Mouse (Mus musculus): Measurements from ENCODE around the gene Esr2. TPM values are rescaled to one million over a fixed set of nuclear protein-coding genes. Genes with fewer than 3 reads are reported as not detected.
"Not testable (repeated sequence)": the region's sequence is repeated elsewhere in the genome, so short reads cannot be mapped to it uniquely, and the experiment has no call there.

Gene Esr2
- polyA plus RNA-seq (2015; fragmentation: Nextera tagmentation; extraction: Ambion mirVana) = 0.32 and 0.42 TPM in 2 replicates

DNA sequence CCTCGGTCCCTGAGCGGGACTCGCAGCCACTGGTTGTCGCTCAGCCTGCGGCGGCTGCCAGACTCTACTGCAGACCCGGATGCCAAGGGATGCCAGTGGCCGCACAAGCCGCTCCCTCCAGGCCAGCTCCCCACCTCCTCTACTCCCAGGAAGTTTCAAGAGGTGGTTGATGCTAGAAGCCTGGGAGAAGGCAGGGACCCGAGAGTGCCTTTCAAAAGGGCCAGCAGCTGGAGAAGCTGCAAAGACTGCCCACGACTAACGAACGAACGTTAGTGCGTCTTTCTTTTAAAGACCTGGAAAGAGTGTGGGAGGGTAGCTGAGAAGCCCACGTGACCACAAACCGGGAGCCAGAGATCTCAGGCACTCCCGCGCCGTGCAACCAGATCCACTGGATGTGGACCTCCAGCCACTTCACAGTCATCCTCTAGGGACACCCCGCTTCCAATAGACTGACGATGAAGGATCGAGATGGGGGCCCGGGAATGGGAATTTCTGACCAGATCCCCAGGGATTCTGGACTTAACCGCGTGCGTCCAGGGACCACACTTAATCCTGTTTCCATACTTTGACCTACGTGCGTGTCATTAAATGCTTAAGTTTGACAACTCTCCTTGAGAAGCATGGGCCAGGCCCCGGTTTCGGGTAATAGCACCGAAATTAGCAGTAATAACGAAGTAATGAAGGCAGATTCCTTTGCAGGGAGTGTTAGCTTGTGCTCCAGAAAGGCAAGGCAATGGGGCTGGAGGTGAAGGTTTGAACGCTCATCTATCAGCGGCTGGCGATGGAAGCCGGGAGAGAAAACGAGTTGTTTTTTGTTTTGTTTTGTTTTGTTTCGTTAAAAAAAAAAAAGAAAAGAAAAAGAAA lies at the start of gene Esr2:
Gene Esr2, minus strand, starts transcription at position 260 of the 864 bp plus-strand sequence.
- Histone ChIP-seq H3K9me3 (no peaks in the 10 kb centered on the region), H3K27me3 (replicated peaks) (peaks cover 20% of the 10 kb centered on the region), H3K4me2 (peak within 1 kb of the TSS; percentile 99), H3K36me3 (no peaks in the 10 kb centered on the region), H3K27ac (replicated peaks) (no peak within 1 kb of the TSS), H3K4me1 (peaks cover 3% of the 10 kb centered on the region; the same call in 1 of the 2 replicates), H3K4me3 (peak within 1 kb of the TSS; percentile 58), H3K9ac (peak within 1 kb of the TSS; percentile 72)
- ATAC-seq (ENCODE audit: extremely low read depth, insufficient number of reproducible peaks, low FRiP score, low TSS enrichment) = no peak
- under 1% methylated on average over 39 of the region's 39 CpGs for WGBS

DNA sequence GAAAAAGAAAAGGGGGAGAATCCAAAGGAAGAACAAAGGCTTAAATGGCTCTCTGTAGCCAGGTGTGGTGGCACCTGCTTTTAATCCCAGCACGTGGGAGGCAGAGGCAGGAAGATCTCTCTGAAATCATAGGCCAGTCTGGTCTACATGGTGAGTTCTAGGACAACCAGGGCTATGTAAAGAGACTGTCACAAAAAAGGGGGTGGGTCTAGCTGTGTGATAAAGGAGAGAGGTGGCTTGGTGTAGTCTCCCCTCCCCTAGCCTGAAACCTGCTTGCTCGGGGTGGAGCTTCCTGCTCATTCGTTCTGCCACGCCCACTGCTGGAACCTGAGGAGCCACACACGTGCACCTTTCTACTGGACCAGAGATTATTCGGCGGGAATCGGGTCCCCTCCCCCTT lies 45.0 kb upstream of the Esr2 start:
- 34% methylated on average over 1 of the region's 8 CpGs for WGBS
- not testable (repeated sequence) for H3K9ac ChIP-seq; ATAC-seq (ENCODE audit: extremely low read depth, insufficient number of reproducible peaks, low FRiP score, low TSS enrichment); H3K27ac ChIP-seq (replicated peaks); H3K9me3 ChIP-seq; H3K4me2 ChIP-seq; H3K27me3 ChIP-seq (replicated peaks); H3K4me1 ChIP-seq; H3K4me3 ChIP-seq; H3K36me3 ChIP-seq

DNA sequence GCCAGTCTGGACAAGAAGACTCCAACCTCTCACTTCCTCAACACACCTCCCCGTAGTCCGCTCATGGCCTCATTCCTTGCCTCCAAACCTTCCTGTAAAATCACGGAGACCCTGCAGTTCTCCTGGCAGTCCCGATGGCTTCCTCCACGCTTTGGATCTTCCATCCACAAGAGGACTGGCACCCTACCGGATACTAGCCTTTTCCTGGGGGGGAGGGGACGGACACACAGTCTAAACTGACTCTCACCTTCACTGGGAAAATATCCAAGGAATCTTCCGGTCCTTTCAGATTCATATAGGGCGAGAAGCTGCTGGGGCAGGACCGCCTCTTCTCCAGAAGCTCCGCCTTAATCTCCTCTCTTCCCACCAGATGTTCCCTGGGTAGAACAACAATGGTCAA lies 39.7 kb upstream of the Esr2 start:
- Histone ChIP-seq H3K27me3 (replicated peaks) (no peaks in the 10 kb centered on the region), H3K4me1 (peaks cover 24% of the 10 kb centered on the region), H3K9me3 (no peaks in the 10 kb centered on the region), H3K36me3 (no peaks in the 10 kb centered on the region), H3K27ac (replicated peaks) (no peak overlapping the region), H3K9ac (no peak overlapping the region), H3K4me2 (peak overlapping the region; percentile 29; the same call in 1 of the 2 replicates), H3K4me3 (no peak overlapping the region)
- ATAC-seq (ENCODE audit: extremely low read depth, insufficient number of reproducible peaks, low FRiP score, low TSS enrichment) = no peak
- WGBS = 47% methylated on average over 11 of the region's 11 CpGs

DNA sequence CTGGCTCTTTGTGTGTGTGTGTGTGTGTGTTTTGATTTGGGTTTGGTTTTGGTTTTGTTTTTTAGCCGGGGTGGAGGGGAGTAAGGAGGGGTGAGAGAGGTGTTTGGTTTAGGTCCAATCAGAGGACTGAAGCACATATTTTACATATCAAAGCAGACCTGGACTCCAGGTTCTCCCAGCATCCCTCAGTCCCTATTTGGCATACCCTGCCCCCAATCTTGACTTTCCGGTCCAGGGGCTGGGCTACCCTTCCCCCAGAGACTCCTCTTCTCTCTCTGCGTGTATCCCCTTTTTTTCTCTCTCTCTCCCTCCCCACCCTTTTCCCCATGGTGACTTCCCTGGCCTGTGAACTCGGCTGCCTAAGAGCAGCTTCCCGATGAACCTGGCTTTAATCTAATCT lies 38.1 kb upstream of the Esr2 start:
- WGBS = 10% methylated on average over 5 of the region's 5 CpGs
- Histone ChIP-seq H3K27me3 (replicated peaks) (no peaks in the 10 kb centered on the region), H3K36me3 (no peaks in the 10 kb centered on the region), H3K27ac (replicated peaks) (no peak overlapping the region), H3K9ac (no peak overlapping the region), H3K4me3 (no peak overlapping the region), H3K4me1 (peaks cover 24% of the 10 kb centered on the region), H3K4me2 (peak overlapping the region; percentile 19; the same call in 1 of the 2 replicates), H3K9me3 (no peaks in the 10 kb centered on the region)
- no peak for ATAC-seq (ENCODE audit: extremely low read depth, insufficient number of reproducible peaks, low FRiP score, low TSS enrichment)

DNA sequence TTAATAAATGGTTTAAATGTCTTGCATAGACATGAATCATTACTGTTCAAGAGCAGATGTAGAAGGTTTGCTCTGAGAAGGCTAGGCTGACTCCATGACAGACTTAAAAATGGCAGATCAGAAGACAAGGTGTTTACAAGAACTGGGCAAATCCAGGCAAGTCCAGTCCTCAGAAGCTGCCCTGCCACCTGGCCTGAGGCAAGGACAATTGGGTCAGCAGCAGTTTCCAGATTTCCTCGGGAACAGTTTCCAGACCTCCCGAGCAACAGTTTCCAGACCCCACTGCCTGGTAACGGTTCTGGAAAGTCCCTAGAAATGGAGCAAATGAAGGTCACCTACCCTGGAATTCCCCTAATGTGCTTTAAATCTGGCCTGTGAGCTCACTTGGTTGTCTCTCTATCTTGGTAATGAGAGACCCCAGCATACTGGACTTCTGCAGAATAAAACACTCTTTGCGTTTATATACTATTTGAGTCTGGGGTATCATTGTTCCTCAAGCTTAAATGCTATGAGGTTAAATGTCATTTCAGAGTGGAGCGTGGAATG lies 32.4 kb upstream of the Esr2 start:
- no peak for ATAC-seq (ENCODE audit: extremely low read depth, insufficient number of reproducible peaks, low FRiP score, low TSS enrichment)
- Histone ChIP-seq H3K9me3 (no peaks in the 10 kb centered on the region), H3K27ac (replicated peaks) (no peak overlapping the region), H3K27me3 (replicated peaks) (no peaks in the 10 kb centered on the region), H3K36me3 (no peaks in the 10 kb centered on the region), H3K4me2 (no peak overlapping the region), H3K4me1 (peaks cover 2% of the 10 kb centered on the region; the same call in 1 of the 2 replicates), H3K4me3 (no peak overlapping the region), H3K9ac (no peak overlapping the region)
- 83% methylated on average over 5 of the region's 5 CpGs for WGBS

DNA sequence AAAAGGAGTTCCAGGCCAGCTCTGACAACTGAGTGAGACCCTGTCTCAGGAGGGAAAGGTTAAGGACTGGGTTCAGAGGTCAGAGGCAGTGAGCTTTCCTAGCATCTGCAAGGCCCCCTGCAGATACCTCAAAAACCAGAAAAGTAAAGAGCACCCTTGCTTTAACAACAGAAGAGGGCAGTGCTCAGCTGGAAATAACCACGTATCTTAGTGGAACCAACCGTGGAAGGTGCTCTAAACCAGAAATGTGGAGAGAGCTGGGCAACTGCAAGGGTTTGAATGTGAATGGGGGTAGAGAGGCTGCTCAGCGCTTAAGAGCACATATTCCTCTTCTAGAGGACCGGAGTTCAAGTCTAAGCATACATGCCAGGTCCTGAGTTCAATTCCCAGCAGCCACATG lies 23.3 kb upstream of the Esr2 start:
- Histone ChIP-seq H3K9ac (no peak overlapping the region), H3K4me1 (peaks cover 11% of the 10 kb centered on the region), H3K9me3 (no peaks in the 10 kb centered on the region), H3K27ac (replicated peaks) (no peak overlapping the region), H3K27me3 (replicated peaks) (peaks cover 10% of the 10 kb centered on the region; the same call in 1 of the 2 replicates), H3K4me3 (no peak overlapping the region), H3K4me2 (no peak overlapping the region), H3K36me3 (no peaks in the 10 kb centered on the region)
- 65% methylated on average over 4 of the region's 4 CpGs for WGBS
- ATAC-seq (ENCODE audit: extremely low read depth, insufficient number of reproducible peaks, low FRiP score, low TSS enrichment) = no peak

DNA sequence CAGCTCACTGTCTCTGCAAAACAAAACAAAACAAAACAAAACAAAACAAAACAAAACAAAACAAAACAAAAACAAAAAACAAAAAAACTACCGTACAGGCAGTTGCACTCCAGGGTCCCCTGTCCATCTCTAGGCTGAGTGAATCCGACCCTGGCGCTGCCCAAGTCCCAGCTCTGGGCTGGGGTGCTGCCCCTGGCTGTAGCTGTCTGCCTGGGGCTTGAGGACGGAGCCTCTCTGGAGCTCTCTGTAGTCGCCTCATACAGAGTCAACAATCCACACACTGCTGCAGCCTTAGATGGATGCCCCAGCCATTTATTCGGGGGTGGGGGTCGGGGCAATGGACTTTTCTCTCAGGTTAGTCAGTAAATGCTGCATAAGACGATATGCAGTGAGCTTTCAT lies 20.0 kb upstream of the Esr2 start:
- no peak for ATAC-seq (ENCODE audit: extremely low read depth, insufficient number of reproducible peaks, low FRiP score, low TSS enrichment)
- Histone ChIP-seq H3K9me3 (no peaks in the 10 kb centered on the region), H3K4me1 (peaks cover 11% of the 10 kb centered on the region), H3K36me3 (no peaks in the 10 kb centered on the region), H3K27ac (replicated peaks) (no peak overlapping the region), H3K9ac (peak overlapping the region; percentile 70), H3K27me3 (replicated peaks) (peaks cover 14% of the 10 kb centered on the region; the same call in 1 of the 2 replicates), H3K4me2 (peak overlapping the region; percentile 83), H3K4me3 (peak overlapping the region; percentile 48)
- 38% methylated on average over 8 of the region's 8 CpGs for WGBS

DNA sequence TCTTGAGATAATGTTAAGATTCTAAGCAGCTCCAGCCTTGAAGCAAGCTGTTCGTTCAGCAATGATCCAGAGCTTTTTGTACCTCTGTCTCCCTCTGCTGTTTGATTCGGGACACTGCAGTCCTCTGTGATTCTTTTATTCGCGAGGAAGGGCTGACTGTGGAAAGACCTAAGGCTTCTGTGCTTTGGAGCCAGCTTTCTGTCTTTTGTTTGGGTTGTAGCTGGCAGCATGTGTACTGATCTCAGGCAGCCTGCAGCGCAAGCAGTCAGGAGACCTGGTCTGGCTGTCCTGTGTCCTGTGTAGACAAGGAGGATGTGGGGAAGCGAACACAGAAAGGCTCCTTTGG lies 19.6 kb upstream of the Esr2 start:
- H3K36me3 ChIP-seq = no peaks in the 10 kb centered on the region
- H3K4me2 ChIP-seq = peak overlapping the region; percentile 83
- 11% methylated on average over 6 of the region's 6 CpGs for WGBS
- peak overlapping the region; percentile 70 for H3K9ac ChIP-seq
- no peak overlapping the region for H3K27ac ChIP-seq (replicated peaks)
- peaks cover 14% of the 10 kb centered on the region; the same call in 1 of the 2 replicates for H3K27me3 ChIP-seq (replicated peaks)
- H3K4me3 ChIP-seq = peak overlapping the region; percentile 48
- no peak for ATAC-seq (ENCODE audit: extremely low read depth, insufficient number of reproducible peaks, low FRiP score, low TSS enrichment)
- peaks cover 11% of the 10 kb centered on the region for H3K4me1 ChIP-seq
- no peaks in the 10 kb centered on the region for H3K9me3 ChIP-seq

DNA sequence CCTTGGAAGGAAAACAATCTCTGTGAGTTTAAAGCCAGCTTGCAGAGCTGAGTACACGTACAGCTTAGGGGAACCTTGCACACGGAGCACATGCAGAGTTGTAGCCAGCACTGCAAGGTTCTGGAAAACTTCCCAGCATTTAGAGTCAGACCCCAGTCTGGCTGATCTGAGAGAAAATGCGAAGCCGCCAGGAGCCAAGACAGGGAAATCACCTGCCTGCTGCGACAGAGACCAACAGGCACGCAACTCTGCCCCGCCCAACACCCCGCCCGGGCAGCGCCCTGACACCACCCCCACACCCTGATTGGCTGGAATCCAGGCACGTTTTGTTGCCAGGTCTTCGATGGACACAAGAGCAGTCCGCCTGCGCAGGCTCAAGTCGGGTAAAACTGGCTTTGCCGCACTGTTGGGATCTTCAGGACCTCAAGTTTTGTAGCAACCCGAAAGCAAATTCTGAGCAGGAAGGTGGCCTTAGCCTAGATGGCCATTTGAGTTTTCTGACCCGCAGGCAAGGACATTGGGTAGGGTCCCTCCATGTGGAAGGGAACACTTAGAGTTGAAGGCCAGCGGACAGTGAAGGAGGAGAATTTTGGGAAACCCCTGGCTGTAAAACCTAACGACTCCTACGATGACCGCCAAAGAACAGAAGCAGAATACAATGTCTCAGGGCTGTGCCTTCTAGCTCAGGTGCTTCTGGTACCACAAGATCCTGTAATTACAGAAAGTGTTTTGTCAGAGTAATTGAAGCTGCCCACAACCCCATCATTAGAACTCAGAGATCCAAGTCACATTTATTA lies 19.1 kb upstream of the Esr2 start:
- peak overlapping the region; percentile 48 for H3K4me3 ChIP-seq
- H3K4me1 ChIP-seq = peaks cover 11% of the 10 kb centered on the region
- no peaks in the 10 kb centered on the region for H3K36me3 ChIP-seq
- ATAC-seq (ENCODE audit: extremely low read depth, insufficient number of reproducible peaks, low FRiP score, low TSS enrichment) = peak; percentile 73; the same call in 1 of the 2 replicates
- H3K9me3 ChIP-seq = no peaks in the 10 kb centered on the region
- H3K9ac ChIP-seq = peak overlapping the region; percentile 70
- WGBS = 1% methylated on average over 22 of the region's 22 CpGs
- peak overlapping the region; percentile 56 for H3K27ac ChIP-seq (replicated peaks)
- peak overlapping the region; percentile 83 for H3K4me2 ChIP-seq
- peaks cover 14% of the 10 kb centered on the region; the same call in 1 of the 2 replicates for H3K27me3 ChIP-seq (replicated peaks)

DNA sequence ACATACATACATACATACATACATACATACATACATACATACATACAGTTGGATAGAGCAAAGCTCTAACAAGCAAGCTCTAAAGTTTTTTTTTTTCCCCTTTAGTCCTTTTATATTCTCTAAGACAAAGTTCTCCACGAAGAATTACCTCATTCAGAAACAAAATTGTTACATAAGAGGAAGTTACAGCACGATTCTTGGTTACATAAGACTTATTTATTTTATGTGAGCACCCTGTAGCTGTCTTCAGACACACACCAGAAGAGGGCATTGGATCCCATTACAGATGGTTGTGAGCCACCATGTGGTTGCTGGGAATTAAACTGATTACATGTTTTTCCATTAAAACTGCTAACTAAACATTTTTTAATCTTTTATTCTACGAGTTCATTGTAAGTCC lies 17.5 kb upstream of the Esr2 start:
- H3K4me3 ChIP-seq = no peak overlapping the region
- peaks cover 14% of the 10 kb centered on the region; the same call in 1 of the 2 replicates for H3K27me3 ChIP-seq (replicated peaks)
- ATAC-seq (ENCODE audit: extremely low read depth, insufficient number of reproducible peaks, low FRiP score, low TSS enrichment) = no peak
- H3K9ac ChIP-seq = no peak overlapping the region
- H3K27ac ChIP-seq (replicated peaks) = no peak overlapping the region
- H3K4me1 ChIP-seq = peaks cover 11% of the 10 kb centered on the region
- H3K4me2 ChIP-seq = no peak overlapping the region
- no peaks in the 10 kb centered on the region for H3K9me3 ChIP-seq
- no peaks in the 10 kb centered on the region for H3K36me3 ChIP-seq
- WGBS = 62% methylated on average over 3 of the region's 3 CpGs

DNA sequence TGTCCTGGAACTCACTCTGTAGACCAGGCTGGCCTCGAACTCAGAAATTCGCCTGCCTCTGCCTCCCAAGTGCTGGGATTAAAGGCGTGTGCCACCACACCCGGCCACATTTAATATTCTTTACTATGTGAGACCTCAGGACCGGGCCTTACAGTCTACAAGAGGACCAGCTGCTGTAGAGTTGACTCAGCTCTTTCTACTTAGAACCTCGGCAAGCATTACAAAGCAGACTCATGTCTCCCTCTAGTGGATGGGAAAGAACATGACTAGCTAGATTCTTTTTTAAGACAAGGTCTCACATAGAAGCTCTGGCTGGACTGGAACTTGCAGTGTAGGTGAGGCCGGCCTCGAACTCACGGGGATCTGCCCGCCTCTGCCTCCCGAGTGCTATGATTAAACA lies 13.9 kb upstream of the Esr2 start:
- H3K9ac ChIP-seq = no peak overlapping the region
- no peaks in the 10 kb centered on the region for H3K9me3 ChIP-seq
- H3K36me3 ChIP-seq = no peaks in the 10 kb centered on the region
- H3K27me3 ChIP-seq (replicated peaks) = peaks cover 6% of the 10 kb centered on the region; the same call in 1 of the 2 replicates
- ATAC-seq (ENCODE audit: extremely low read depth, insufficient number of reproducible peaks, low FRiP score, low TSS enrichment) = no peak
- H3K4me3 ChIP-seq = no peak overlapping the region
- H3K27ac ChIP-seq (replicated peaks) = no peak overlapping the region
- peaks cover 5% of the 10 kb centered on the region for H3K4me1 ChIP-seq
- no peak overlapping the region for H3K4me2 ChIP-seq
- 43% methylated on average over 11 of the region's 11 CpGs for WGBS

Data from heart, embryonic 13.5 days (tissue).